Mouse (Mus musculus) G1E (cell line): Measurements from ENCODE around the gene Commd1.

Source experiments
- CTCF ChIP-seq: IDR thresholded peaks from 2 replicates; pipeline ENCODE4 v1.5.1; 2012; ENCODE audit warnings: low read depth, low read length, inconsistent platforms, mixed read lengths
- GATA1 ChIP-seq: IDR thresholded peaks from 2 replicates; pipeline ENCODE4 v1.6.1; 2012; ENCODE audit warnings: borderline replicate concordance, low read length, inconsistent platforms, mixed read lengths
- GATA2 ChIP-seq: IDR thresholded peaks from 2 replicates; pipeline ENCODE4 v1.6.1; 2012; ENCODE audit warnings: low read depth, low read length, inconsistent platforms, borderline replicate concordance
- POLR2AphosphoS5 ChIP-seq: IDR thresholded peaks from 2 replicates; pipeline ENCODE4 v1.6.1; 2012; ENCODE audit warnings: low read depth, low read length, inconsistent platforms; ENCODE audit not compliant: insufficient replicate concordance
- TAL1 ChIP-seq: conservative IDR thresholded peaks from 2 replicates; pipeline ENCODE4 v1.6.1; 2012; ENCODE audit warnings: low read depth, low read length, inconsistent platforms, mixed read lengths

- TF ChIP-seq CTCF (no peak), TAL1 (no peak), GATA1 (no peak), POLR2AphosphoS5 (no peak), GATA2 (no peak)
Observed at GRCm38 (mm10) chr11:22873383-22873782, 108.8 kb downstream of the Commd1 start.
